Mouse (Mus musculus) Patski (cell line): Measurements from ENCODE around the gene Drd1. TPM values are rescaled to one million over a fixed set of nuclear protein-coding genes. Genes with fewer than 3 reads are reported as not detected.

Experiments used
- ATAC-seq: fragments of 100-300 bp; one replicate; pipeline ENCODE4 v1.8.0; 2021
- CTCF ChIA-PET: fragments of 350-600 bp; sonication (Branson Sonifier 250); formaldehyde crosslinking; loops from one replicate; lab custom pipeline; 2022; ENCODE audit warnings: inconsistent platforms; lab: Charles Lee
- POLR2A ChIA-PET: fragments of 350-600 bp; sonication (Branson Sonifier 250); formaldehyde crosslinking; loops from one replicate; lab custom pipeline; 2022; ENCODE audit warnings: antibody characterized with exemption, inconsistent platforms; lab: Charles Lee
- DNase-seq: peaks from one replicate; pipeline ENCODE4 v3.0.0-alpha.2; 2011; ENCODE audit warnings: low read depth, low spot score
- H3K27me3 ChIP-seq: fragments of 371-371 bp; one replicate; pipeline ENCODE4 v1.5.1; 2021
- CTCF ChIP-seq: fragments of 100-300 bp; IDR thresholded peaks from one replicate; pipeline ENCODE4 v1.5.1; 2021
- in situ Hi-C: fragments of 300-500 bp; cut with MboI; formaldehyde crosslinking; loops from 3 replicates; pipeline ENCODE4 v1.11.1; 2018; ENCODE audit warnings: low pct_unique_long_range_greater_than_20kb, mixed read lengths
- polyA plus RNA-seq: library from polyadenylated mRNA; unstranded; gene quantifications from one replicate; pipeline ENCODE4 v1.2.3, GENCODE M21; 2021

Gene Drd1
- polyA plus RNA-seq: 0.44 TPM

DNA sequence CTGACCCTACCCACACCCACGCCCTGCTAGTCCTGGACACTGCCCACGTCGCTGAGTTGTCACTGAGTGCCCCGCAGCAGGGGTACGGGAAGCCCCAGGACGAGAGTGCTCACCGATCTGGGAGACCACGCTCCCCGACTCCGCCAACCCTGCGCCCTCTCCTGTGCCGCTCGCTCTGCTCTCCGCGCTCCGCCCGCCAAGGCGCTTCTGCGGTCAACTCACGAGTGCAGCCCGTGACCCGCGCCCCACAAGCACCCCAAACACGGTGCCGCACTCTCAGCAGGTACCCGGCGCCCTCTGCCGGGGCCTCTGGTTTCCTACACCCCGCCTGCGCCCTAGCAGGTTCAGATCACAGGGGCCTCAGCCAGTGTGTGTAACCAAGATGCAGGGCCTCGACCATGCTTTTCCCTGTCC, at the start of gene Drd1:
Drd1 (minus strand) TSS at position 258 of the 414 bp plus-strand sequence.
- ATAC-seq (peak; percentile 91), DNase-seq (no peak)
- in situ Hi-C loops: loop anchor here (5.0 kb wide), 1 partner anchor 273 kb away; no protein-coding TSS in a partner anchor
- POLR2A ChIA-PET: interaction anchor here (0.7 kb wide), 1 partner anchor 19 kb away, joined by 3 read pairs; no protein-coding TSS in a partner anchor
- peak; percentile 98 for TF ChIP-seq CTCF
- H3K27me3 ChIP-seq: peaks cover 83% of the 10 kb centered on the region
- CTCF ChIA-PET: interaction anchor here (0.8 kb wide), 1 partner anchor 10 kb away, joined by 4 read pairs; no protein-coding TSS in a partner anchor

DNA sequence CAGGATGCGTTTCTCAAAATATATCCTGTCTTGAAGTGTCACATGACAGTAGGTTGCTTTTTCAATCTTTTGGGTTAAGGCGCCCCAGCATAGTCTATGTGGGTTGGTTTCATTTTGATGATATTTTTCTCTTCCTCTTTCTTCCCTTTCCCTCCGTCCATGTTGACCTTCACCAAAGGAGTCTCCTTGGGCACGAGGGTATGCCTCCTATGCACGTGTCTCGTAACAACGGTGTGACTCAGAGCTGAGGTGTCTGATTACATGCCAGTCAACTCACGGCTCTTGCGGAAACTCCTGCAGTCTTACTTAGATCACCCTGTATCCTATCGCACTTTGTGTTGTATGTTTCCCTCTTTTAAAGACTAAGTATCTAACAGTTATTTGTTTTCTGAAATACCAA, 48.4 kb upstream of the Drd1 start:
- no peaks in the 10 kb centered on the region for H3K27me3 ChIP-seq
- DNase-seq (no peak), ATAC-seq (no peak)
- in situ Hi-C loops: no loop called here
- POLR2A ChIA-PET: no interaction called here
- TF ChIP-seq CTCF: no peak
- CTCF ChIA-PET: no interaction called here

DNA sequence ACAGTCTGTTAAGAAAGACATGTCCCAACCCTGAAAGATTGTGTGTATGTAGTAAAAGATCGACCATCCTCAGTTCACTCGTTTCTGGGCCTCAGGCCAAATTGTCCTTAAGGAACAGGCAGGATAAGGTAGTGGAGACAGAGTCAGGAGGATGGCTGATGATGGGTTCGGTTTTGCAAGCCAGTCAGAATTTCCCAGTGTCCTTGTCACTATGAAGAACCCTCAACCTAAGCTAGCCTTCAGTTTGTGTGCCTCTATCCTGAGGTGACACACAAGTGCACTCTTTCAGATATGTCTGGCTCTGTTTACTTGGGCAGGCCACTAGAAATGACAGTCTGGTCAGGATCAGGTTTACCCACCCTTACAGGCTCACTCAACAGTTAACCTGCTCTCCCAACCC, 47.8 kb upstream of the Drd1 start:
- in situ Hi-C loops: no loop called here
- POLR2A ChIA-PET: no interaction called here

DNA sequence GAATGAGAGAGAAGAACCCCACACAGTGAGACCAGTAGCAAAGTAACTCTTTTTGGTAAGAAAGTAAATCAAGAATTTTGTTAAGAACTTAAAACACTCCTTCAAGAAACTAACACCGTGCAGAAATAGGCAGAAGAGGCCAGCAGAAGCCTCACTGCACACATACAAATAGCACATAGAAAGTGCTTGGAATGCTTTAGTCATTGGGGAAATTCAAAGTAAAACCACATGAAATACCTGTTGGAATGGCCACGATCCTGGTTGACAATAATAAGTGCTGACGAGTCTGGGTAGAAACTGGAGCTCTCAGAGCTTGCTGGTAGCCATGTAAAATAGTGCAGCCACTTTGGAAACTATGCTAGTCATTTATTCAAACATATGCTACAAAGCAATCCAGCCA, 46.6 kb upstream of the Drd1 start:
- no peaks in the 10 kb centered on the region for H3K27me3 ChIP-seq
- in situ Hi-C loops: no loop called here
- ChIA-PET CTCF (interaction anchor here (1.0 to 1.2 kb wide), 2 partner anchors 9 to 31 kb away, joined by 3 read pairs; no protein-coding TSS in a partner anchor), POLR2A (interaction anchor here (2.1 kb wide), 1 partner anchor 31 kb away, joined by 7 read pairs; the partner anchor contains the start of gene Sfxn1)
- no peak for DNase-seq
- peak; percentile 36 for ATAC-seq
- no peak for TF ChIP-seq CTCF

More for the DNA sequence above, 47.8 kb upstream of the Drd1 start:
- no peak for DNase-seq
- TF ChIP-seq CTCF: no peak
- ATAC-seq: no peak
- CTCF ChIA-PET: no interaction called here
- H3K27me3 ChIP-seq: no peaks in the 10 kb centered on the region

DNA sequence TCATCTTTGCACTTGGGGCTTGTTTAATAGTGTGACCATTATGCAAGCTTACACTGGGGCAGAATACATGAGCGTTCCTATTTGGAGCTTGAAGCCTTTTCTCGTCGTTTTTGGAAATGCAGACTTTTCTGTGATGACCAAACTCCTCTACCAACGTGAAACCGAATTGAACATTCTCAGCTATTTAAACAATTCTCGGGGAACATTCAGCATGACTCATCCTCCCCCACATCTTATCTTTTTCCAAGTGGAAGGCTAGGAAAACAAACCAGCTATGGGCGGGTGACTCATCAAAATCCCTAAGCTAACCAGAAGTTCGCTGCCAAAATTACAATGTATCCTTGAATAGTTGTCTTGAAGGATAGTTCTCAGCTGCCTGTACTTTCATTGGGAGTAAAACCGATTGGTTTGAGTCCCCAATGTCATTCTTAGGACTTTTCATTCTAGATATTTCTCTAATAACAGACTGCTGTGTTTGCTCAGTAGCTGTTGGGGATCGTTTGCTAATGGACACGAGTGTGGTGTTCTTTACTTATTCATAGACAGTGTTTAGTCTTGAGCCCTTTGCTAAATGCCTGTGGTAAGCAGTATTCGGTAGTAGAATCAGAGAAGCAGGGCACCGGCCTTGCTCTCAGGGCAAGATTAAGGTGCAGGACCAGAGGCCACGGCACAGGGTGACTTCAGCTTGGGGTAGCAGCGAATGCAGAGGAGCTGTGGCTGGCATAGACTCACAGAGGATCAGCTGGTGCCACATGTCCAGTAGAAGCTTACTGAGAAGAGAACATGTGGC, 45.7 kb upstream of the Drd1 start:
- DNase-seq (peak; percentile 71), ATAC-seq (peak; percentile 78)
- ChIA-PET CTCF (interaction anchor here (0.8 to 1.9 kb wide), 5 partner anchors 8 to 38 kb away, joined by 3 to 5 read pairs (median 3); no protein-coding TSS in a partner anchor), POLR2A (interaction anchor here (2.1 kb wide), 1 partner anchor 30 kb away, joined by 7 read pairs; the partner anchor contains the start of gene Sfxn1)
- in situ Hi-C loops: no loop called here
- no peak for TF ChIP-seq CTCF
- no peaks in the 10 kb centered on the region for H3K27me3 ChIP-seq

DNA sequence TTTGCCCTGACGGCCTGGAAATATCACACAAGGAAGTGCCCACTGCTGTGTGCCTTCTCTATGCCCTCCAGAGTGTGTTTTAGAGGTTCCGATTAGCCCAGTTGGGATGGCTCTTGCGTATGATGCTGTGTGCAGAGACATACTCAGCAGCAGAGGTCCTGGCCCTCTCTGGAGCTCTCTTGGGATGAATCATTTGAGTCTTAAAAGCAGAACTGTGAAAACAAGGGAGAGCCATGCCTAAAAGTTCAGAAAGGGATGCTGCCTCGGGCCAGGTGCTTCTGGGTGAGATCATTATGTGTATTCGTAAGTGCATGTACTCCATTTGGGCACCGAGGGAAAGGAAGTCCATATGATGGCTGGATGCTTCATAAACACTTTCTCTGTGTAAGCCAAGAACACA, 42.3 kb upstream of the Drd1 start:
- in situ Hi-C loops: no loop called here
- ChIA-PET POLR2A (interaction anchor here (1.2 kb wide), 1 partner anchor 17 kb away, joined by 3 read pairs; no protein-coding TSS in a partner anchor), CTCF (interaction anchor here (1.3 kb wide), 1 partner anchor 16 kb away, joined by 3 read pairs; no protein-coding TSS in a partner anchor)
- H3K27me3 ChIP-seq: no peaks in the 10 kb centered on the region
- no peak for DNase-seq
- no peak for ATAC-seq
- TF ChIP-seq CTCF: no peak

DNA sequence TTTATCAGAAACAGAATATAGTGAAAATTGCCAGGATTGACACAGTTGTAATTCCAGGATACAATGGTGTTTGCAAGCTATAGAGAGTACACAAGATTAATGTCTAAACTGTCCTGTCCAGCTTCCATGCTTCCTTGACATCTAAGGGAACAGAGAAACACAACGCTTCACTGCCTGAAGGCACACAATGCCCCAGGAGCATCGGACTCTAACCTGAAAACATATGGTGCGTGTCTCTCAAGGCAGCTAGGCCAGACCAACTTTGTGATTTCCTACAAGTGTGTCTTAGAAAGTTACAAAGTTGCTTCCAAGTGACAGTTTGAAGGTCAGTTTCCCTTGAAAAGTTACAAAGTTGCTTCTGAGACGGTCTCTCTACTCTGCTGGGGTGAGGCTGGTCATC, 41.7 kb upstream of the Drd1 start:
- ChIA-PET POLR2A (interaction anchor here (1.2 kb wide), 1 partner anchor 17 kb away, joined by 3 read pairs; no protein-coding TSS in a partner anchor), CTCF (interaction anchor here (1.1 to 1.3 kb wide), 2 partner anchors 17 to 22 kb away, joined by 3 read pairs; no protein-coding TSS in a partner anchor)
- in situ Hi-C loops: no loop called here
- no peak for TF ChIP-seq CTCF
- ATAC-seq (no peak), DNase-seq (no peak)
- no peaks in the 10 kb centered on the region for H3K27me3 ChIP-seq

DNA sequence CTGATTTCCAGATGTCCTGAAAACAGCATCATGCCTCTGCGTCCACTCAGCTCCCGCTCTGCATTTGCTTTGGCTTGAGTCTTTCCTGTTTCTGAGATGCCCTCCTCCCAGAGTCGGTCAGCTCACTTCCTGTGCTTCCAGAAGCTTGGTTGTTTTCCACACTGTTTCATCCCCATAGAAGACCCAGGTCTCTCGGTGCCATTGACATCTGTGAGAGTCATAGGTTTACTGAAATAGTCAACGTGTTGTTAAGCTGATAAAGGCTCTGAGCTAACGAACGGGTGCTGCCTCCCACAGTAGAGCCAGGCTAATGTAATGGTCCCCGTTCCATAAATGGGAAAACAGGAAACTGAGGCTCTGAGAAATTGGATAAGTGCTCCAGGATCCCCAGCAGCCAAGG, 40.2 kb upstream of the Drd1 start:
- ATAC-seq: no peak
- DNase-seq: no peak
- CTCF ChIA-PET: no interaction called here
- POLR2A ChIA-PET: no interaction called here
- in situ Hi-C loops: no loop called here
- TF ChIP-seq CTCF: no peak
- no peaks in the 10 kb centered on the region for H3K27me3 ChIP-seq

DNA sequence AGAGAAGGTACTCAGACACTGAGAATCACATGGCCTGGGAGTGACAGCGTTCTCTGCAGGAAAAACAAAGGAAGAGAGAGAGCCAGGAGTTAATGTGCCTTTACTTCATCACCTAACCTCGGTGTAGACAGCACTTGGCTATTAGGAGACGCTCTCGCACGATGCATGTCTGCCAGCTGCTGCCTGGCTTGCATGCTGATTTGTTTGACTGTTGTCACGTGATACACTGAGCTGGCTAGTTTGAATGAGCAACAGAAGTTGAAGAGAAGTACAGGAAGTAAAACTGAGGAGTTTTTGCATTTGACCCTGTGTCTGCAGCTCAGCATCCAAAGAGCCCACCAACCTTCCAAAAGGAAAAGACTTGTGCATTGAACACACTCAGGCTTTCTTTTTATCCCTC, 39.5 kb upstream of the Drd1 start:
- H3K27me3 ChIP-seq: no peaks in the 10 kb centered on the region
- peak; percentile 36 for ATAC-seq
- in situ Hi-C loops: no loop called here
- no peak for DNase-seq
- no peak for TF ChIP-seq CTCF
- CTCF ChIA-PET: interaction anchor here (2.0 kb wide), 1 partner anchor 22 kb away, joined by 4 read pairs; no protein-coding TSS in a partner anchor
- POLR2A ChIA-PET: no interaction called here

DNA sequence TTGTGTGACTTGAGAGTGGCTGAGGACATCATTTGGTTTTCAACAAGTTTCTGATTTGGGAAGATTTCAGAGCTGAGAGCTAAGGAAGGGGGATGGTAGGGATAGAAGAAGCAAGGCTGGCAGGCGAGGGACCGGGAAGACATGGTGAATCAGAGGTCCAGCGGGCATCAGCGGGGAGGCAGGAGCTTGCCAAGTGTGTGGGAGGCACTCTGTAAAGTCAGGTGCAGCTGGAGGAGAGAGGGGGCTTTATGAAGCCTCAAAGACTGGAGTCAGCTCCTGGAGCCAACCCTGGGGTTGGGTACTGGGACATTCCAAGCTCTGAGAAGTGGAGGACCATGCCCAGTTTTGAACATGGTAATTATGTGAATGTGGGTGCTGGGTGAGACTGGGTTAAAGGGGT, 38.8 kb upstream of the Drd1 start:
- ATAC-seq (peak; percentile 48), DNase-seq (no peak)
- ChIA-PET CTCF (interaction anchor here (0.8 to 2.0 kb wide), 3 partner anchors 13 to 22 kb away, joined by 3 to 6 read pairs (median 4); no protein-coding TSS in a partner anchor), POLR2A (no interaction called here)
- no peaks in the 10 kb centered on the region for H3K27me3 ChIP-seq
- in situ Hi-C loops: no loop called here
- no peak for TF ChIP-seq CTCF
